Comparison of ENCODE assay signal across 8 mouse cellular contexts in genomic region chr11:5902390-5902789, GRCm38 (mm10). TPM values are rescaled to one million over a fixed set of nuclear protein-coding genes. Genes with fewer than 3 reads are reported as not detected.
A peak's percentile ranks its signal among the peaks of the same experiment; 100 is the strongest.
DNase-seq lines count a peak whose midpoint lies in the region; ATAC-seq and TF ChIP-seq lines count a peak whose summit lies in the region.

No protein-coding gene starts in this region.

- H3K27me3 ChIP-seq in heart, embryonic 16.5 days (ENCODE audit: control insufficient read depth, insufficient read depth, low read length) = 0 out of 2 replicates have a peak, but pooled peaks cover 2% of the 10 kb centered on the region
- peaks cover 16% of the 10 kb centered on the region for H3K27me3 ChIP-seq in hindbrain, embryonic 13.5 days
- H3K27me3 ChIP-seq in midbrain, embryonic 13.5 days = peaks cover 3% of the 10 kb centered on the region; the same call in 1 of the 2 replicates

- no peak for TF ChIP-seq POLR2A in brain, embryonic 14.5 days (IDR thresholded peaks at IDR 0.05; ENCODE audit: borderline replicate concordance, extremely low read depth, insufficient read depth, insufficient read length, poor library complexity, severe bottlenecking)

- TF ChIP-seq CTCF in brain, embryonic 14.5 days (IDR thresholded peaks at IDR 0.05; ENCODE audit: borderline replicate concordance, extremely low read depth, insufficient read depth, insufficient read length) = no peak

- no peak for ATAC-seq in heart, embryonic 16.5 days (replicated peaks; ENCODE audit: extremely low read depth, insufficient read depth, low FRiP score)
- ATAC-seq in hindbrain, embryonic 13.5 days (ENCODE audit: low FRiP score) = peak; percentile 38
- no peak; the same call in 1 of the 2 replicates for ATAC-seq in midbrain, embryonic 13.5 days

- DNase-seq in heart, adult 11 months = no peak
- DNase-seq in brain, embryonic 14.5 days (ENCODE audit: low read depth) = peak; percentile 53
- DNase-seq in ovary, postnatal 10 days (ENCODE audit: low spot score) = no peak
- DNase-seq in adrenal gland, postnatal 14 days = no peak
- DNase-seq in kidney, postnatal 14 days = no peak

- H3K9me3 ChIP-seq in heart, embryonic 16.5 days (replicated peaks; ENCODE audit: control insufficient read depth, low read length) = no peaks in the 10 kb centered on the region
- no peaks in the 10 kb centered on the region for H3K9me3 ChIP-seq in hindbrain, embryonic 13.5 days
- H3K9me3 ChIP-seq in midbrain, embryonic 13.5 days = no peaks in the 10 kb centered on the region

- peaks cover 23% of the 10 kb centered on the region for H3K4me1 ChIP-seq in heart, embryonic 16.5 days (ENCODE audit: control insufficient read depth, insufficient read depth, low read length)
- peaks cover 45% of the 10 kb centered on the region for H3K4me1 ChIP-seq in hindbrain, embryonic 13.5 days (replicated peaks)
- peaks cover 26% of the 10 kb centered on the region for H3K4me1 ChIP-seq in midbrain, embryonic 13.5 days (replicated peaks)

- H3K27ac ChIP-seq in heart, embryonic 16.5 days (ENCODE audit: low read length) = no peak overlapping the region
- H3K27ac ChIP-seq in hindbrain, embryonic 13.5 days = peak overlapping the region; percentile 88
- peak overlapping the region; percentile 82 for H3K27ac ChIP-seq in midbrain, embryonic 13.5 days

- peak overlapping the region; percentile 46; the same call in 1 of the 2 replicates for H3K4me3 ChIP-seq in heart, embryonic 16.5 days (ENCODE audit: low read length)
- peak overlapping the region; percentile 43 for H3K4me3 ChIP-seq in hindbrain, embryonic 13.5 days
- H3K4me3 ChIP-seq in midbrain, embryonic 13.5 days (replicated peaks) = peak overlapping the region; percentile 45

- peak overlapping the region; percentile 70 for H3K4me2 ChIP-seq in heart, embryonic 16.5 days (ENCODE audit: low read depth, low read length)
- peak overlapping the region; percentile 68 for H3K4me2 ChIP-seq in hindbrain, embryonic 13.5 days
- peak overlapping the region; percentile 71 for H3K4me2 ChIP-seq in midbrain, embryonic 13.5 days (replicated peaks)

- WGBS in heart, embryonic 16.5 days = 23% methylated on average over 6 of the region's 6 CpGs
- whole genome bisulfite sequencing in hindbrain, embryonic 13.5 days = 4% methylated on average over 6 of the region's 6 CpGs
- WGBS in midbrain, embryonic 13.5 days = 3% methylated on average over 6 of the region's 6 CpGs

- no peaks in the 10 kb centered on the region for H3K36me3 ChIP-seq in heart, embryonic 16.5 days (ENCODE audit: control insufficient read depth, insufficient read depth)
- no peaks in the 10 kb centered on the region for H3K36me3 ChIP-seq in hindbrain, embryonic 13.5 days
- H3K36me3 ChIP-seq in midbrain, embryonic 13.5 days = no peaks in the 10 kb centered on the region

- peak overlapping the region; percentile 59; the same call in 1 of the 2 replicates for H3K9ac ChIP-seq in heart, embryonic 16.5 days (ENCODE audit: low read length)
- H3K9ac ChIP-seq in hindbrain, embryonic 13.5 days = peak overlapping the region; percentile 79
- peak overlapping the region; percentile 71 for H3K9ac ChIP-seq in midbrain, embryonic 13.5 days (replicated peaks)

RNA-seq across cellular contexts. Expression of gene Myl7, which starts 3.8 kb away (rescaled TPM):
- polyA plus RNA-seq in heart, embryonic 16.5 days (2015; fragmentation: Nextera tagmentation; extraction: Ambion mirVana) = 3,470 and 5,161 TPM in 2 replicates
- polyA plus RNA-seq in brain, embryonic 14.5 days (2012; rRNA removed) = 0.29 and 0.38 TPM in 2 replicates
- polyA plus RNA-seq in hindbrain, embryonic 13.5 days (2015; fragmentation: Nextera tagmentation; extraction: Ambion mirVana) = 1.9 and 2.7 TPM in 2 replicates
- polyA plus RNA-seq in midbrain, embryonic 13.5 days (2015; fragmentation: Nextera tagmentation; extraction: Ambion mirVana) = 0.39 and 0.50 TPM in 2 replicates
- not detected in 2 replicates for total RNA-seq in adrenal gland, postnatal 14 days (2021)

RNA-seq across cellular contexts. Expression of gene Pold2, which starts 24.3 kb away (rescaled TPM):
- 113 and 115 TPM in 2 replicates for polyA plus RNA-seq in heart, embryonic 16.5 days (2015; fragmentation: Nextera tagmentation; extraction: Ambion mirVana)
- 78.0 and 126 TPM in 2 replicates for polyA plus RNA-seq in brain, embryonic 14.5 days (2012; rRNA removed)
- polyA plus RNA-seq in hindbrain, embryonic 13.5 days (2015; fragmentation: Nextera tagmentation; extraction: Ambion mirVana) = 54.3 and 57.0 TPM in 2 replicates
- 55.4 and 63.0 TPM in 2 replicates for polyA plus RNA-seq in midbrain, embryonic 13.5 days (2015; fragmentation: Nextera tagmentation; extraction: Ambion mirVana)
- total RNA-seq in adrenal gland, postnatal 14 days (2021) = 35.6 and 42.1 TPM in 2 replicates

RNA-seq across cellular contexts. Expression of gene Aebp1, which starts 40.6 kb away (rescaled TPM):
- polyA plus RNA-seq in heart, embryonic 16.5 days (2015; fragmentation: Nextera tagmentation; extraction: Ambion mirVana) = 35.7 and 36.5 TPM in 2 replicates
- 6.6 and 18.7 TPM in 2 replicates for polyA plus RNA-seq in brain, embryonic 14.5 days (2012; rRNA removed)
- 21.9 and 24.5 TPM in 2 replicates for polyA plus RNA-seq in hindbrain, embryonic 13.5 days (2015; fragmentation: Nextera tagmentation; extraction: Ambion mirVana)
- 9.4 and 10.6 TPM in 2 replicates for polyA plus RNA-seq in midbrain, embryonic 13.5 days (2015; fragmentation: Nextera tagmentation; extraction: Ambion mirVana)
- total RNA-seq in adrenal gland, postnatal 14 days (2021) = 203 and 213 TPM in 2 replicates

RNA-seq across cellular contexts. Expression of gene Gck, which starts 47.5 kb away (rescaled TPM):
- polyA plus RNA-seq in heart, embryonic 16.5 days (2015; fragmentation: Nextera tagmentation; extraction: Ambion mirVana) = 0.75 and 1.2 TPM in 2 replicates
- 5.9 and 6.4 TPM in 2 replicates for polyA plus RNA-seq in brain, embryonic 14.5 days (2012; rRNA removed)
- polyA plus RNA-seq in hindbrain, embryonic 13.5 days (2015; fragmentation: Nextera tagmentation; extraction: Ambion mirVana) = 4.2 and 6.1 TPM in 2 replicates
- polyA plus RNA-seq in midbrain, embryonic 13.5 days (2015; fragmentation: Nextera tagmentation; extraction: Ambion mirVana) = 6.1 and 6.8 TPM in 2 replicates
- total RNA-seq in adrenal gland, postnatal 14 days (2021) = 3.8 and 18.3 TPM in 2 replicates

RNA-seq across cellular contexts. Expression of gene Ykt6, which starts 53.1 kb away (rescaled TPM):
- 38.3 and 40.5 TPM in 2 replicates for polyA plus RNA-seq in heart, embryonic 16.5 days (2015; fragmentation: Nextera tagmentation; extraction: Ambion mirVana)
- 74.7 and 106 TPM in 2 replicates for polyA plus RNA-seq in brain, embryonic 14.5 days (2012; rRNA removed)
- polyA plus RNA-seq in hindbrain, embryonic 13.5 days (2015; fragmentation: Nextera tagmentation; extraction: Ambion mirVana) = 76.0 and 78.1 TPM in 2 replicates
- 78.8 and 84.0 TPM in 2 replicates for polyA plus RNA-seq in midbrain, embryonic 13.5 days (2015; fragmentation: Nextera tagmentation; extraction: Ambion mirVana)
- total RNA-seq in adrenal gland, postnatal 14 days (2021) = 71.1 and 77.9 TPM in 2 replicates

Comparison
In these comparisons a context has a peak if more than half of its experiments do, and no peak if none do; other contexts are left out.
1. RNA of gene Myl7, which starts 3.8 kb away (polyA plus RNA-seq): 3,470 to 5,161 TPM in heart, embryonic 16.5 days; 1.9 to 2.7 TPM in hindbrain, embryonic 13.5 days, 0.39 to 0.50 TPM in midbrain, embryonic 13.5 days and 0.29 to 0.38 TPM in brain, embryonic 14.5 days; every median in the first group is over 100 times any median in the second.
2. Peak in every context shown above with its lines, with median percentiles within 50 percentile points of each other: H3K4me2 ChIP-seq, H3K4me3 ChIP-seq and H3K9ac ChIP-seq.